Mouse (Mus musculus) limb, embryonic 14.5 days (tissue): ENCODE results near the gene Gabarapl1. TPM values are rescaled to one million over a fixed set of nuclear protein-coding genes. Genes with fewer than 3 reads are reported as not detected.

Experiments
- ATAC-seq: fragments of 200-750 bp; cut with Nextera tagmentation; 2 replicates; pipeline ENCODE4 v1.8.0; 2017; ENCODE audit warnings: low read depth, moderate number of reproducible peaks, moderate TSS enrichment; ENCODE audit not compliant: low FRiP score
- DNase-seq: peaks from one replicate; pipeline ENCODE4 v3.0.0-alpha.2; 2015; ENCODE audit warnings: low spot score
- H3K27ac ChIP-seq: fragments of 300-500 bp; sonication (generic); replicated peaks from 2 replicates; pipeline ENCODE4 v1.5.1; 2014; ENCODE audit warnings: low read depth, mild to moderate bottlenecking, low read length, moderate library complexity, mixed read lengths
- H3K27me3 ChIP-seq: fragments of 300-500 bp; sonication (generic); 2 replicates; pipeline ENCODE4 v1.6.1; 2014; ENCODE audit warnings: low read length, mixed read lengths; ENCODE audit not compliant: control insufficient read depth, insufficient read depth
- H3K36me3 ChIP-seq: fragments of 300-500 bp; sonication (generic); 2 replicates; pipeline ENCODE4 v1.6.1; 2014; ENCODE audit warnings: mild to moderate bottlenecking, low read length, moderate library complexity, mixed read lengths; ENCODE audit not compliant: control insufficient read depth, insufficient read depth
- H3K4me1 ChIP-seq: fragments of 300-500 bp; sonication (generic); 2 replicates; pipeline ENCODE4 v1.6.1; 2014; ENCODE audit warnings: antibody characterized with exemption, low read length, mixed read lengths; ENCODE audit not compliant: control insufficient read depth, insufficient read depth
- H3K4me2 ChIP-seq: fragments of 300-500 bp; sonication (generic); replicated peaks from 2 replicates; pipeline ENCODE4 v1.6.1; 2014; ENCODE audit warnings: low read depth, mild to moderate bottlenecking, low read length, moderate library complexity; ENCODE audit not compliant: severe bottlenecking
- H3K4me3 ChIP-seq: fragments of 300-500 bp; sonication (generic); replicated peaks from 2 replicates; pipeline ENCODE4 v1.5.1; 2014; ENCODE audit warnings: low read length
- H3K9ac ChIP-seq: fragments of 300-500 bp; sonication (generic); 2 replicates; pipeline ENCODE4 v1.6.1; 2014; ENCODE audit warnings: mild to moderate bottlenecking, low read depth, low read length, moderate library complexity; ENCODE audit not compliant: severe bottlenecking
- H3K9me3 ChIP-seq: fragments of 300-500 bp; sonication (generic); 2 replicates; pipeline ENCODE4 v1.6.1; 2016; ENCODE audit warnings: low read length; ENCODE audit not compliant: control insufficient read depth
- POLR2A ChIP-seq: fragments of 200-500 bp; IDR thresholded peaks from 2 replicates; pipeline ENCODE4 v1.8.0; 2012; ENCODE audit warnings: inconsistent platforms, mild to moderate bottlenecking, moderate library complexity, borderline replicate concordance; ENCODE audit not compliant: insufficient read depth, insufficient read length; ENCODE audit errors: extremely low read depth
- WGBS: fragments of 180-500 bp; shearing (Covaris S2); extraction: QIAGEN DNeasy Blood & Tissue Kit; methylation state at CpG from one replicate; pipeline ENCODE4 v1.1.7; 2014; 5-methylcytosine and 5-hydroxymethylcytosine counted together
- polyA plus RNA-seq, 2 experiments: library from polyadenylated mRNA; depleted of rRNA in 1 of 2; stranded (reverse) in 1 of 2; unstranded in 1 of 2; fragments of >200 nt; fragmentation: Nextera tagmentation in 1 of 2; extraction: Ambion mirVana in 1 of 2; gene quantifications; 2 replicates each; pipeline versions ENCODE4 v1.2.1 to v1.2.3; 2012 to 2014

Gabarapl1 gene
- polyA plus RNA-seq, 2 experiments: 15.9 to 46.6 TPM

GRCm38 (mm10) chr6:129507024-129507423, 25.9 kb upstream of the Gabarapl1 start, which contains the start of gene Olr1:
Gene Olr1 (minus strand): TSS chr6:129507165.
- WGBS: 79% methylated on average over 9 of the region's 9 CpGs
- H3K4me1 ChIP-seq: no peaks in the 10 kb centered on the region
- no peak within 1 kb of the TSS for H3K9ac ChIP-seq
- H3K36me3 ChIP-seq: no peaks in the 10 kb centered on the region
- peaks cover 10% of the 10 kb centered on the region; the same call in 1 of the 2 replicates for H3K9me3 ChIP-seq
- no peak within 1 kb of the TSS for H3K4me3 ChIP-seq
- DNase-seq: no peak
- TF ChIP-seq POLR2A: no peak
- no peaks in the 10 kb centered on the region for H3K27me3 ChIP-seq
- H3K4me2 ChIP-seq: no peak within 1 kb of the TSS
- no peak within 1 kb of the TSS for H3K27ac ChIP-seq
- no peak for ATAC-seq

- Histone ChIP-seq H3K4me3 (no peak overlapping the region), H3K4me2 (no peak overlapping the region), H3K9me3 (no peaks in the 10 kb centered on the region), H3K9ac (no peak overlapping the region), H3K27ac (no peak overlapping the region), H3K4me1 (peaks cover 9% of the 10 kb centered on the region), H3K36me3 (no peaks in the 10 kb centered on the region), H3K27me3 (no peaks in the 10 kb centered on the region)
- DNase-seq (no peak), ATAC-seq (no peak)
- TF ChIP-seq POLR2A: no peak
- 52% methylated on average over 6 of the region's 6 CpGs for WGBS
Measured at GRCm38 (mm10) chr6:129510120-129510911, 22.6 kb upstream of the Gabarapl1 start.

- H3K27me3 ChIP-seq: no peaks in the 10 kb centered on the region
- WGBS: 22% methylated on average over 3 of the region's 3 CpGs
- DNase-seq (no peak), ATAC-seq (no peak)
- H3K36me3 ChIP-seq: no peaks in the 10 kb centered on the region
- peaks cover 9% of the 10 kb centered on the region for H3K4me1 ChIP-seq
- H3K9me3 ChIP-seq: no peaks in the 10 kb centered on the region
- no peak within 1 kb of the TSS for H3K4me3 ChIP-seq
- 0 out of 2 replicates have a peak within 1 kb of the TSS, but pooled peaks have one; percentile 21 for H3K4me2 ChIP-seq
- H3K27ac ChIP-seq: no peak within 1 kb of the TSS
- H3K9ac ChIP-seq: no peak within 1 kb of the TSS
- no peak for TF ChIP-seq POLR2A
Measured at GRCm38 (mm10) chr6:129512367-129512766, 20.6 kb upstream of the Gabarapl1 start, which contains the start of gene Tmem52b. Gene Tmem52b (plus strand): TSS chr6:129512555.

- DNase-seq (peak; percentile 31), ATAC-seq (no peak)
- Histone ChIP-seq H3K4me1 (peaks cover 9% of the 10 kb centered on the region), H3K4me3 (no peak overlapping the region), H3K36me3 (no peaks in the 10 kb centered on the region), H3K9ac (no peak overlapping the region), H3K9me3 (no peaks in the 10 kb centered on the region), H3K27me3 (no peaks in the 10 kb centered on the region), H3K27ac (no peak overlapping the region), H3K4me2 (0 out of 2 replicates have a peak overlapping the region, but pooled peaks have one; percentile 21)
- WGBS: 9% methylated on average over 8 of the region's 8 CpGs
- TF ChIP-seq POLR2A: no peak
Measured at GRCm38 (mm10) chr6:129512868-129513267, 20.1 kb upstream of the Gabarapl1 start.

- DNase-seq: peak; percentile 63
- Histone ChIP-seq H3K4me3 (no peak overlapping the region), H3K27me3 (no peaks in the 10 kb centered on the region), H3K4me1 (peaks cover 9% of the 10 kb centered on the region), H3K36me3 (no peaks in the 10 kb centered on the region), H3K9ac (no peak overlapping the region), H3K9me3 (no peaks in the 10 kb centered on the region), H3K4me2 (no peak overlapping the region), H3K27ac (no peak overlapping the region)
- no peak for TF ChIP-seq POLR2A
- WGBS: 53% methylated on average over 1 of the region's 1 CpGs
- no peak for ATAC-seq
Measured at GRCm38 (mm10) chr6:129513409-129513808, 19.6 kb upstream of the Gabarapl1 start.
